Mouse (Mus musculus): ENCODE results near the gene Abl2.

GRCm38 (mm10) chr1:156593267-156593666 is 34.7 kb downstream of the Abl2 start:
- TF ChIP-seq CTCF (IDR thresholded peaks at IDR 0.05; ENCODE audit: control insufficient read depth, insufficient read depth, insufficient replicate concordance, low read depth, low read length) (no peak), POLR2A (IDR thresholded peaks at IDR 0.05; ENCODE audit: control insufficient read depth, low read depth, low read length) (no peak)
